Mouse (Mus musculus): ENCODE measurements around the gene Pnkp. TPM values are rescaled to one million over a fixed set of nuclear protein-coding genes. Genes with fewer than 3 reads are reported as not detected.
"Not testable (repeated sequence)": the region's sequence is repeated elsewhere in the genome, so short reads cannot be mapped to it uniquely, and the experiment has no call there.

Gene Pnkp
- polyA plus RNA-seq, 1 experiment from 2014 or later, result 34.4 TPM

DNA sequence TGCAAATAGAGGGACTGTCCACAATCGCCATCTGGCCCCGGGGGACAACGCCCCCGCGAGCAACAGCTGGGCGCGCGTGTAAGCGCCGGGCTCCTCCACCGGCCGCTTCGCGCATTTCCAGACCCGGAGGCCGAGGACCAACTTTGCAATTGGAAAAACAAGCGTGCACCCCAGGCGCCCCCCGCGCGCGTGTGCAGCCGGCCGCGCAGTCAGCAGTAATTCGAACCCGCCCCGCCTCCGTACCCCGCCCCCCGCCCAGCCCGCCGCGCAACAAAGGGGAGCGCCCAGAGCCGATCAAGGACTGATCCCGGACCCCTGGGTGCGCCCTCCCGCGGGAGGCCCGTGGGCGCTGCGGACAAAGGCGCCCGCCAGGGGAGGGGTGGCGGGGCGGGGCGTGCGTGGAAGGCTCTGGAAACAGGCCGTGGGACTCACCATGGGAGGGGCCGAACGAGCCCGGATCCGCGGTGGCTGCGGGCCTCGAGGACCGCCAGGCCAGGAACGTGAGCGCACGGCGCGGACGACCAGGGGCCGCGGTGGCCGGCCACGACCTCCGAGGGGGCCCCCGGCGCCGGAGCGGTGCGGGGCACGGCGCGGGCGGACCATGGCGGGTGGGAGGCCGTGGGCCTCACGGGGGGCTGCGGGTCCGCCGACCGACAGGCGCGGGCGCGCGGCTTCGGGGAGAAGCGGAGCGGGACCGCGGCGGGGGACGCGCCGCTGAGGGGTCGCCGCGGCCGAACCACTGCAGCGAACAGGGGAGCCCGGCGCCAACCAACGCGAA is 12.2 kb downstream of the Pnkp start:
- H3K36me3 ChIP-seq (replicated peaks), result peaks cover 44% of the 10 kb centered on the region
- peaks cover 58% of the 10 kb centered on the region for H3K4me1 ChIP-seq
- peak overlapping the region; percentile 100 for H3K27ac ChIP-seq (replicated peaks)
- H3K27me3 ChIP-seq (replicated peaks; ENCODE audit: low read depth, poor library complexity, severe bottlenecking), result no peaks in the 10 kb centered on the region
- no peaks in the 10 kb centered on the region for H3K9me3 ChIP-seq
- DNase-seq (ENCODE audit: low spot score), result peak; percentile 88
- WGBS, result under 1% methylated on average over 108 of the region's 108 CpGs
- peak overlapping the region; percentile 98 for H3K4me3 ChIP-seq

DNA sequence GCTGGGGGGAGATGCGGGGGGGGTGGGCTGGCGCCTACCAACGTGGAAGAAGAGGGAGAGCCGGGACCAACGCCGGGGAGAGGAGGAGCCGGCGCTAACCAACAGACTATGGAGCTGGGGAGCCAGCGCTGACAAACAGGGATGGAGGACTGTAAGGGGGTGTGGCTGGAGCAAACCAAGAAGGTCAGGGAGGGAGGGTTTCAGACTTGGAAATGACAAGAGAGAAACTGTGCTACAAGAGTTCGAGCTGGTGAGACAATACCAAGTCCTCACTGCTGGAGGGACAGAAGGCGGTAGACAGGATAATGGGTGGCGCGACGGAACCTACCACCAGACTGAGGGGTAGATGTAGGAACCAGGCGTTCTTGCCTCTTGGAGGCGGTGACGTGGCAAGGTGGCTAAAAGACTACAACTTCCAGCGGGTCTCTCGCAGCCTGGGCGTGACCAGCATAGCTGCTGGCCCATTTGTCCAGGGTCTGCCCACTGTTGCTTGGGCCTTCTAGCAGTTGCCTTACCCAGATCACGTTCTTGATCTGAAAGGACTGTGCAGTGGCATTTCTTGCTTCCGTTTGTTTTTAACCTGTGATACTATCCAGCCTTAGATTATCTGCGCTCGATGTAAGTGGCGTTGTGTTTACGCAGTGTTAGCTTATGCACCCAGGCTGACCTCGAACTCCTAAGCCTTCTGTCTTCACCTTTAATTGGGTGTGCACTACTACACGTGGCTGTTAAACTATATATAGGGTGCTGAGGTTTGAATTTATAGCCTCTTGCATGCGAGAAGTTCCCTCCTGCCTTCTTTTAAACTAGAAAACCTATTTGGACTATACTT is 13.0 kb downstream of the Pnkp start, which contains the start of gene Ptov1:
Gene Ptov1, minus strand, starts transcription at position 92 of the 832 bp plus-strand sequence.
- Histone ChIP-seq H3K4me3 (peak within 1 kb of the TSS; percentile 98), H3K4me1 (peaks cover 54% of the 10 kb centered on the region), H3K27me3 (replicated peaks; ENCODE audit: low read depth, poor library complexity, severe bottlenecking) (no peaks in the 10 kb centered on the region), H3K9me3 (no peaks in the 10 kb centered on the region), H3K36me3 (replicated peaks) (peaks cover 36% of the 10 kb centered on the region), H3K27ac (replicated peaks) (peak within 1 kb of the TSS; percentile 100)
- DNase-seq (ENCODE audit: low spot score), result peak; percentile 96
- WGBS, result 12% methylated on average over 29 of the region's 29 CpGs

DNA sequence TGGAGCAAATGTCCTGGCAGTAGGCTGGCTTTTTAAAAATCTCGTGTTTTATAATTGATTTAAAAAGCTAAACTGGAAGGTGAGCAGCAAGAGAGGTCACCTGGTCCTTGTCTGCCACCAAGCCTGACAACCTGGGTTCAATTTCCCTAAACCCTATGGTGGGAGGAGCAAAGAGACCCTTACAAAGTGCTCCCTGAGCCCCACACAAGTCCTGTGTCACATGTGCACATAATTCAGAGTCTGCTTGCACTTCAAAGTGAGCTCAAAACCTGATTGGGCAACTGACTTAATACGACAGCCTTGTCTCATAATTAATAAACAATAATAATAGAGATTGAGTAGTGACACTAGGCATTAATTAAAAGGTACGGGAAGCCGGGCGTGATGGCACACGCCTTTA is 13.7 kb downstream of the Pnkp start:
- WGBS, result 86% methylated on average over 6 of the region's 6 CpGs
- H3K27ac ChIP-seq (replicated peaks), result peak overlapping the region; percentile 100
- H3K36me3 ChIP-seq (replicated peaks), result peaks cover 32% of the 10 kb centered on the region
- DNase-seq (ENCODE audit: low spot score), result no peak
- H3K4me3 ChIP-seq, result peak overlapping the region; percentile 98
- no peaks in the 10 kb centered on the region for H3K27me3 ChIP-seq (replicated peaks; ENCODE audit: low read depth, poor library complexity, severe bottlenecking)
- H3K4me1 ChIP-seq, result peaks cover 50% of the 10 kb centered on the region
- H3K9me3 ChIP-seq, result no peaks in the 10 kb centered on the region

DNA sequence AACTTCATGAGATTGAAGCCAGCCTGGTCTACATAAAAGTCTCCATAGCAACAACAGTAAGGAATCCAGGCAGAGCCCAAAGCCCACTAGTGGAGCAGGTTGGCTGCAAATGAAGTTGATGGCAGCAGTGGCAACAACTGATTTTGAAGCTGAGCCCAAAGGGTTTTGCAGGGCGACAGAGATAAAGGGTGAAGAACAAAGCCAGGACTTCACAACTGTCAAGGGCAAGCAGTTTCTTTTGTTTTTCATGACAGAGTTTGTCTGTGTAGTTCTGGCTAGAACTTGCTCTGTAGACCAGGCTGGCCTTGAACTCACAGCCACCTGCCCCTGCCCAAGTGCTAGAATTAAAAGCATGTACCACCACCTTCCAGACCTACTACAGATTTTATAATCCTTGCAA is 14.2 kb downstream of the Pnkp start:
- Histone ChIP-seq H3K27ac (replicated peaks) (no peak overlapping the region), H3K4me1 (peaks cover 44% of the 10 kb centered on the region), H3K27me3 (replicated peaks; ENCODE audit: low read depth, poor library complexity, severe bottlenecking) (no peaks in the 10 kb centered on the region), H3K9me3 (no peaks in the 10 kb centered on the region), H3K36me3 (replicated peaks) (peaks cover 32% of the 10 kb centered on the region), H3K4me3 (no peak overlapping the region)
- no peak for DNase-seq (ENCODE audit: low spot score)
- 81% methylated on average over 1 of the region's 1 CpGs for WGBS

DNA sequence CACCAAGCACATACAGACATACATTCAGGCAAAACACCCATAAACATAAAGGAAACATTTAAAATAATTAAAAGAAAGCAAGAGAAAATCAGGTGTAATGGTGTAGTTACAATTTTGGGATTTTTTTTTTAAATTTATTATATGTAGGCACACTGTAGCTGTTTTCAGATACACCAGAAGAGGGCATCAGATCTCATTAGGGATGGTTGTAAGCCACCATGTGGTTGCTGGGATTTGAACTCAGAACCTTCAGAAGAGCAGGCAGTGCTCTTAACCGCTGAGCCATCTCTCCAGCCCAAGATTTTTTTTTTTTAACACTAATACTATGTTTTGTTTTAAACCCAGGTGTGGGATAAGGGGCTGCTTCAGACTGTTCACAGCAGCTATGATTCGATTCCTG is 14.8 kb downstream of the Pnkp start:
- H3K4me1 ChIP-seq, result peaks cover 38% of the 10 kb centered on the region
- H3K27me3 ChIP-seq (replicated peaks; ENCODE audit: low read depth, poor library complexity, severe bottlenecking); H3K4me3 ChIP-seq; DNase-seq (ENCODE audit: low spot score); H3K9me3 ChIP-seq; H3K27ac ChIP-seq (replicated peaks): not testable (repeated sequence)
- WGBS, result 88% methylated on average over 2 of the region's 2 CpGs
- H3K36me3 ChIP-seq (replicated peaks), result peaks cover 32% of the 10 kb centered on the region

DNA sequence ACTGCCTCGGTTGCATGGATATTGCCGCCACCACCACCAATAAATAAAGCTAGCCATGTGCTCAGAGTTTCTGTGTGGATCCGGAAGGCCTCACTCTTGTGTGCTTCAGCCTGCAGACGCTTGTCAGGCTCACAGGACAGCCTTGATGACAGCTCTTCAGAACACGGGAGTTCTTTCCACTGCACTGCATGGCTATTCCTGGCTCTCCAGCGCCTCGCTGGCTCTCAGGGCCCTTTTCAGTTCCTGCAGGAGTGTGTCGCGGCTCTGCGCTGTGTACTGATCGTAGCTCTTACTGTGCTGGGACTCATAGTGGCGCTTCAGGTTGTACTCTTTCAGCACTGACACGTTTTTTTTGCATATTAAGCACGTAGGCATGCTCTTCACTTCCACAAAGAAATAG is 20.9 kb downstream of the Pnkp start:
- H3K36me3 ChIP-seq (replicated peaks), result peaks cover 74% of the 10 kb centered on the region
- peaks cover 7% of the 10 kb centered on the region; the same call in 1 of the 2 replicates for H3K4me1 ChIP-seq
- H3K27me3 ChIP-seq (replicated peaks; ENCODE audit: low read depth, poor library complexity, severe bottlenecking), result no peaks in the 10 kb centered on the region
- no peak for DNase-seq (ENCODE audit: low spot score)
- no peaks in the 10 kb centered on the region for H3K9me3 ChIP-seq
- WGBS, result 89% methylated on average over 14 of the region's 14 CpGs
- H3K27ac ChIP-seq (replicated peaks), result no peak overlapping the region
- no peak overlapping the region for H3K4me3 ChIP-seq

DNA sequence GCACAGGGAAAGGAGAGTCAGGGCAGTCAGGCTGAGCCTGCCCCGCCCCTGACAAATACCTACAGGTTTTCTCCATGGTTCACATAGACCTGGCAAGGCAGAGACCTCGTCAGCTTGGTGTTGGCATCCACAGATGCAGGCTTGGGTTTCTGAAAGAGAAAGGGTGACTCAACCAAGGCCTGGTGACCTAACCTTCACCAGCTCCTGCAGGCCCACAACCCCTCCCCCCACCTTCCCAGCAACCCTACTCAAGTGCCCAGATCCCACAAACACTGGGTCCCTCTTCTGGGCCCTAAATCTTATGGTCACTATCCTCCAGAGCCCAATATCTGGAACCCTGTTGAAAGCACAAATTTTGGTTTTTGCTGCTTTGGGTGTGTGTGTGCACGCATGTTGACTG is 26.1 kb downstream of the Pnkp start:
- WGBS, result 88% methylated on average over 3 of the region's 3 CpGs
- no peak for DNase-seq (ENCODE audit: low spot score)
- Histone ChIP-seq H3K4me3 (no peak overlapping the region), H3K9me3 (no peaks in the 10 kb centered on the region), H3K36me3 (replicated peaks) (peaks cover 99% of the 10 kb centered on the region), H3K27ac (replicated peaks) (no peak overlapping the region), H3K4me1 (no peaks in the 10 kb centered on the region; the same call in 1 of the 2 replicates), H3K27me3 (replicated peaks; ENCODE audit: low read depth, poor library complexity, severe bottlenecking) (no peaks in the 10 kb centered on the region)

DNA sequence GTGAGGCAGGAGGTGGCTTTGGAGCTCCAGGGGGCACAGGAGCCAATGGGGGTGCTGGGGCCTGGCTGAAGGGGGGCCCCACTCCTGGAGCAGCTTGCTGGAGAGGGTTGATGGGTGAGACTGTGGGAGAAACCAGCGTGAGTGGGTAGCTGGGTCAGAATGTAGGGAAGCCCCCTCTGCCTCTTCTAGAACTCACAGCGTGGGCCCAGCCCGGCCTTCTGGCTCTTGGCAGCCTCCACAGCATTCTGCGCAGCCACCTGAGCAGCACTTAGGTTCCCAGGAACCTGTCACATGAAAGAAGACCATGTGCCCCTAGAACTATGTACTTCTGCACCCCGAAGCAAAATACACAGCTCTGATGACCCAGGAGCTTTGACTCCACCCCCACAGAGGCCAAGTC is 27.7 kb downstream of the Pnkp start:
- H3K9me3 ChIP-seq, result no peaks in the 10 kb centered on the region
- H3K27ac ChIP-seq (replicated peaks), result no peak overlapping the region
- no peaks in the 10 kb centered on the region; the same call in 1 of the 2 replicates for H3K4me1 ChIP-seq
- no peaks in the 10 kb centered on the region for H3K27me3 ChIP-seq (replicated peaks; ENCODE audit: low read depth, poor library complexity, severe bottlenecking)
- no peak for DNase-seq (ENCODE audit: low spot score)
- peaks cover 99% of the 10 kb centered on the region for H3K36me3 ChIP-seq (replicated peaks)
- 96% methylated on average over 5 of the region's 5 CpGs for WGBS
- no peak overlapping the region for H3K4me3 ChIP-seq

DNA sequence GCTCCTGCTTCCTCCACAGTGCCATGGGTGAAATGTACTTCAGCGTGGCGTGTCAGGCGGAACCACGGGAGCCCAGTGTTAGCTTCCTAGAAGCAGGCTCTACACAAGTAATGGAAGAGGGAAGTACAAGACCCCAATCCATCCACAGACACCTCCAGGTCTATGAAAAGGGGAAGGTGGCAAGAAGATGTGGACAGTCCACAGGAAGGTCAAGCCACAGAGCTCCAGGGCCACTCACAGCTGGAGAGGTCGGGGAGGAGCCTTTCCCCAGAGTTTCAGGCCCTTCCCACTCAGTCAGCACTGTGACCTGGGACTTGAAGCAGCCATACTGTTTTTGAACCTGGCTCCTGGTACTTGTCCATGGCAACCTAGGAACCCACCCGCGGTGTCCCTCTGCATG is 30.0 kb downstream of the Pnkp start:
- no peak overlapping the region for H3K27ac ChIP-seq (replicated peaks)
- H3K9me3 ChIP-seq, result no peaks in the 10 kb centered on the region
- peaks cover 15% of the 10 kb centered on the region for H3K4me1 ChIP-seq
- WGBS, result 91% methylated on average over 7 of the region's 7 CpGs
- no peak overlapping the region for H3K4me3 ChIP-seq
- peaks cover 88% of the 10 kb centered on the region for H3K36me3 ChIP-seq (replicated peaks)
- no peaks in the 10 kb centered on the region for H3K27me3 ChIP-seq (replicated peaks; ENCODE audit: low read depth, poor library complexity, severe bottlenecking)
- DNase-seq (ENCODE audit: low spot score), result no peak

DNA sequence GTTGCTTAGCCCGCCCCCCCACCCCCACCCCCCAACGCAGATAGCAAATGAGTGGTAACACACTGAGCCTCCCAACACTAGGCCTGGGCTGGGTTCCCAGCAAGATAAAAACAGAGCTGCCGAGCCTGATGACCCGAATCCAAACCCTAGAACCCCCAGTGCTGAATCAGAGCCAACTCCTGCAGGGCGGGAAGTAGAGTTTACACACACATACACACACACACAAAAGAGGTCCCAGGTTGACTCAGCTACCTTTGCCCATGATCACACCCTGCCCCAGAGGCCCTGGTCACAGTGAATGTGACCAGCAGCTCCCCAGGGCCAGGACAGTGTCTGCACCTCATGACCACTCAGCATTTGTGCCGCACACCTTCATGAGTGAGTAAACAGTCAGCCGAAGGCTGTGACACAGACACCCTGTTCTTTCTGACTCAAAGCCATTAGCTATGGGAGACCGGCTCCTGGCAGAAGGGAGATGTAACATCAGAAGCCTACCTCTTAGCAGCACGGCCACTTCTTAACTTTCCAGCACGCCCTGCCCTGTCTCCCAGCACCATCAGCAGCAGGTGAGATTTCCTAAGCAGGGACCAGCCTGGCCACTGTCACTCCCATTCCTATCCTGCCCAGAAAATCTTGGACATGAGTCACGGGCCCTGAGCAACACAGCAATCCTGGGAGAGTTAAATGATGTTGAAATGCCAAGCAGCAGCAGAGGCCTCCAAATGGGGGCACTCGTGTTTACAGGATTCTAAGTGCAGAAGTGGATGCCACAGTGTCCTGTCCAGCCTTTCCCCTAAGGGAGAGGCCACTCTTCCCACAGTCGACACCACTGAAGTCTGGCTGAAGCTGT is 31.5 kb downstream of the Pnkp start:
- 93% methylated on average over 13 of the region's 13 CpGs for WGBS
- no peak for DNase-seq (ENCODE audit: low spot score)
- H3K36me3 ChIP-seq (replicated peaks), result peaks cover 73% of the 10 kb centered on the region
- H3K9me3 ChIP-seq, result no peaks in the 10 kb centered on the region
- H3K4me3 ChIP-seq, result 0 out of 2 replicates have a peak overlapping the region, but pooled peaks have one; percentile 8
- no peaks in the 10 kb centered on the region for H3K27me3 ChIP-seq (replicated peaks; ENCODE audit: low read depth, poor library complexity, severe bottlenecking)
- peaks cover 21% of the 10 kb centered on the region for H3K4me1 ChIP-seq
- H3K27ac ChIP-seq (replicated peaks), result no peak overlapping the region

DNA sequence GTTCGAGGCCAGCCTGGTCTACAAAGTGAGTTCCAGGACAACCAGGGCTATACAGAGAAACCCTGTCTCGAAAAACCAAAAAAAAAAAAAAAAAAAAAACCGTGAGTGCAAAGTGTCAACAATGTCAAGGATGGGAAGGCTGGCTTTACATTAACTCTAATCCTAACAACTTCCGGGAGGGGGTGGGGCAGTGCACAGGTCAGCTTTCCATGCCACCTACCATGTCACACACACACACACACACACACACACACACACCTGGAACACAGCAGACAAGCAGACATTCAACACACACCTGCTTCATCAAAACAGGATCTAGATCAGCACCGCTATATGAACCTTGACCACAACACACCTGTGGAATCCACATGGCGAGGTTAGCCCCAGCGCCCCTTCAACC is 33.2 kb downstream of the Pnkp start:
- WGBS, result 90% methylated on average over 7 of the region's 7 CpGs
- Histone ChIP-seq H3K4me3 (peak overlapping the region; percentile 84), H3K27ac (replicated peaks) (no peak overlapping the region), H3K9me3 (no peaks in the 10 kb centered on the region), H3K36me3 (replicated peaks) (peaks cover 57% of the 10 kb centered on the region), H3K4me1 (peaks cover 27% of the 10 kb centered on the region), H3K27me3 (replicated peaks; ENCODE audit: low read depth, poor library complexity, severe bottlenecking) (no peaks in the 10 kb centered on the region)
- DNase-seq (ENCODE audit: low spot score), result no peak

DNA sequence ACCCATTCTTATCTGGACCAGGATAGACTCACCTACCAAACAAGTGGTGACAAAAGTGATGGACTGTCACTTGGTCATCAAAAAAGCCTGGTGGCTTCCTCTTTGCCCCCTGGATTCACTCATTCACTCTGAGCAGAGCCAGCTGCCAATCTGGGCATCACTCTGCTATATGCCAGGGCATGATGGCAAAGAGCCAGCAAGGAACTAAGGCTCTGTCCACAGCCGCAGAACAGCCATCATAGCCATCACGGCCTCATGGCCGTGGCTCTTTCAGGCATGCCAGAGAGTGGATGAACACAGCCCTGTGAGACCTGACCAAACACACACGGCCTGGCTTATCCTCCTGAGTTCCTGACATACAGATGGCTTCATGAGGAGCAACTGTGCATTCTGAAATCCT is 33.8 kb downstream of the Pnkp start:
- Histone ChIP-seq H3K9me3 (no peaks in the 10 kb centered on the region), H3K4me1 (peaks cover 30% of the 10 kb centered on the region), H3K27me3 (replicated peaks; ENCODE audit: low read depth, poor library complexity, severe bottlenecking) (no peaks in the 10 kb centered on the region), H3K4me3 (peak overlapping the region; percentile 84), H3K36me3 (replicated peaks) (peaks cover 51% of the 10 kb centered on the region), H3K27ac (replicated peaks) (no peak overlapping the region; the same call in 1 of the 2 replicates)
- DNase-seq (ENCODE audit: low spot score), result no peak
- WGBS, result 88% methylated on average over 4 of the region's 4 CpGs
